Mouse (Mus musculus): Measurements from ENCODE around the gene Rbms1.

Rbms1 gene

DNA sequence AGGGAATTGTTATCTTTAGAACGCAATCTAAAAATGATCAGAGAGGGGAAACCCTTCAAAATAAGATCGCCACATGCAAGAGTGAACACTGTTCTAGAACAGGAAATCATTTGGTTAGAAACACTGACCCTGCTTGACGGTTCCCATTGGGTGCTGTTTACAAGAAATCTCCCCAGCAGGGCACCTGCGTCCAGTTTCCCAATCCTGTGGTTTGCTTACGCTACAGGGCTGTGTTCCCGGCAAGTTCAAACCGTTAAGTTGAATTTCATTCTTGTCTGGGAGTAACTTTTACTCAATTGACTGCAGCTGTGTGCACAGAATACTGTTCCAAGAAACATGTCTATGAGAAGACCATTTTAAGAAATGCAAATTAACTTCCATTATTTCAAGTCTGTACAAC is 59.5 kb downstream of the Rbms1 start:
- TF ChIP-seq GATA4 (IDR thresholded peaks at IDR 0.05; ENCODE audit: insufficient replicate concordance, low read length): no peak

DNA sequence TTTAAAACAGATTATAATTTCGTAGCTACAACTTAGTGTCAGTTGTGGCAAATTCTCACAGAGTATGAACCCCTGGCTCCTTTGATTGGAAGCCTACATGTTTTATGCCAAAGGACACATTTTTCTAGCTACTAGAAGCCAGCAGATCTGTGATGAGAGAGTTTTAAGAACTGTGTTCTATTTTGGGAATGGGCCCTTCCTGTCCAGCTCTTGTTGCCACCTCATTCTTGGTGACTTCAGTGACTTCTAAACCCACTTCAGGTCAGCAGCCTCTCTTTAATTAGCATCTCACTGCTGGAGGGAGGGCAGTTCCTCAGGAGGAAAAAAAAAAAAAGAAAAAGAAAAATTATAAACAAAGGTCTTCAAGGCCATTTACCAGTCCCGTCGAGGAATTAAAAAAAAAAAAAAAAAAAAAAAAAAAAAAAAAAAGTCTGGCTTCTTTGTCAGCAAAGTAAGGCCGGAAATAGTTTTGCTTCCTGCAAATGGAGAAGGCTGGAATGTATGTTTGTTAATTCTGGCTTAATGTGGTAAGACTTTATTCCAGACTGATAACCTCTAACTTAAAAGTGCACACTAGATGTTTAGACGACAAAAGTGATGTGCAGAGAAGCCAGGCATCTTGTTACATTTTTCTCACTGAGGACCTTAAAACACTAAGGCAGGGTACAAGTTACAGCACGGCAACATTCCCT is 60.4 kb downstream of the Rbms1 start:
- no peak for TF ChIP-seq GATA4 (IDR thresholded peaks at IDR 0.05; ENCODE audit: insufficient replicate concordance, low read length)

DNA sequence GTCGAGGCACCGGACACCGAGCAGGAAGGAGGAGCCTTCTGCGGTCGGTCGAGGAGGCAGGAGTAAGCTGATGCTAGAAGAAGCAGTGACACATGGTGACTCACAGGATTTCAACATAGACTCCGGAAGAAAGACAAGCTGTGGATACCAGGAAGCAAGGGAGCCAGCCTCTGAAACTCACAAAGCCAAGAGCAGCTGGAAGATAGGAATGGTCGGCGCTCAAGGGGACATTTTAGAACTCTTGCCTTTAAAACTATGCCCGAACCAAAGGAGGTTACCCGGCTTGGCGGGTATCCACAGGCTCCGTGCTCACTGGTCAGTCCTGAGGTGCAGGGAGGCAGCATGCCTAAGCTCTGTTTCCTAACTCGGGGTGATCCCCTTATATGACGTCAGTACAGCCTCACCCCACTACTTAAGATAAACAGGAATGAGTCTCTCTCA is 61.5 kb downstream of the Rbms1 start:
- no peak for TF ChIP-seq GATA4 (IDR thresholded peaks at IDR 0.05; ENCODE audit: insufficient replicate concordance, low read length)

DNA sequence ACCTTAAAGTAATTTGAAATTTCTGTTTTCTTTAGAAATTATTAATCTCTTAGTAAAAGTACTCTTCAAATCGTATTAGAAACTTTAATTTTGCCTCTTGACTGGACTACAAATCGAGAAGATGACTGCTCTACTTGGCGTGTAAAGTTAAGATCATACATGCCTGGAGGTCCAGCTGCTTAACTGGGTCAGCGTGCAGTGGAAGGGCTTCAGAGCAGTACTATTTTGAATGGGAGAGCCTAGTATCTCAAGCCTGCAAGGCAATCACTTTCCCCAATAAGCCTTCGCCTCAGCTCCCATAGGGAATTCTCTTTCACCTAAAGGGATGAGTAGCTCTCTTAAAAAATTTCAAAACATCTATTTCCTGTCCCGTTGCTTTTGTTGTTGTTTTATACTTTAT is 62.0 kb downstream of the Rbms1 start:
- TF ChIP-seq GATA4 (IDR thresholded peaks at IDR 0.05; ENCODE audit: insufficient replicate concordance, low read length): no peak

DNA sequence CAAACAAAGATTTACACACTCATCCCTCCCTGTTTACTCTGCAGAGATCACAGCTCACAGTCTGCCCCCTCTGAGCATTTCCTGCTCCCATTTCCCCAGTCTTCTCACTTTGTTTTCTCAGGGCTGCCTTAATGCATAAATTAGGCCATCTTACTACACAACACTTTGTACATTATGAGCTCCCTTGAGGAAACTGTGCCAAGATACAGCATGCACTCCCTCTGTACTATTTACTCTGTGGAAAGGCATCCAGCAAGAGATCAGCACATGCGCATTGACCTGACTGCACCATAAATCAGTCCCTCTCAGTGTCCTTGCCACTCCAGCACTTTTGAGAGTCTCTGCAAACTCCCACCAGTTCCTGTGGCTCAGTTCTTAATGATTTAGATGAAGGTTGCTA is 70.0 kb downstream of the Rbms1 start:
- no peak for TF ChIP-seq GATA4 (IDR thresholded peaks at IDR 0.05; ENCODE audit: insufficient replicate concordance, low read length)

DNA sequence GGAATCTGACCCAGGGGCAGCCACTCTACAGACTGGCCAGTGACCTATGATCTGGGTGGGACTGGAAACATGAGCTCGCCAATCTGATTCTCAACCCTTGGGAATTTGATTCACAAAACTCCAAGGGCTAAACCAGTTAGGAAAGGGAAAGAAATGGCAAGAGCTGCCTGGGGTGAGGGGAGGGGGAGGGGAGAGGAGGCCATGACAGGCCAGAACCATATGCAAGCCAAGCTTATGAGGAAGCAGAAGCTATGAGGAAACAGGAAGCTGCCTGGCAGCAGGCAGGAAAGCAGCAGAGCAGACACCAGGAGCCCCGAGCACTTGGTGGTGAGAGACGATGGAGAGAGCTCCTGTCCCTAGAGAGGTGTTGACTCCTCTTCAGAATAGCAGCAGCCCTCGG is 79.1 kb downstream of the Rbms1 start:
- TF ChIP-seq GATA4 (IDR thresholded peaks at IDR 0.05; ENCODE audit: insufficient replicate concordance, low read length): no peak

DNA sequence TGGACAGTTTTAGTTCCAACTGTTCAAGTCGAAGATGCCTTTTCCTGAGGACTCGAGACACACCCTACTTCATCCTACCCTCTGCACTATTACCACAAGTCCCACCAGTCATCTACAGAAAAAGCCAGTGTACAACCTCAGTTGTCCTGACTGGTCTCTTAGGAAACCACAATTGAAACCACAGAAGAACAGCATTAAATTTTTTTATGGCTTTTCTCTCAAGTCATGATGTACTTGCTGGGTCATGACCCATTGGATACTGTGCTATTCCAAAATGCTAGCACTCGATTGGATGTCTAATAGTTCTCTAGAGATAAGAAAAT is 80.0 kb downstream of the Rbms1 start:
- TF ChIP-seq GATA4 (IDR thresholded peaks at IDR 0.05; ENCODE audit: insufficient replicate concordance, low read length): no peak

DNA sequence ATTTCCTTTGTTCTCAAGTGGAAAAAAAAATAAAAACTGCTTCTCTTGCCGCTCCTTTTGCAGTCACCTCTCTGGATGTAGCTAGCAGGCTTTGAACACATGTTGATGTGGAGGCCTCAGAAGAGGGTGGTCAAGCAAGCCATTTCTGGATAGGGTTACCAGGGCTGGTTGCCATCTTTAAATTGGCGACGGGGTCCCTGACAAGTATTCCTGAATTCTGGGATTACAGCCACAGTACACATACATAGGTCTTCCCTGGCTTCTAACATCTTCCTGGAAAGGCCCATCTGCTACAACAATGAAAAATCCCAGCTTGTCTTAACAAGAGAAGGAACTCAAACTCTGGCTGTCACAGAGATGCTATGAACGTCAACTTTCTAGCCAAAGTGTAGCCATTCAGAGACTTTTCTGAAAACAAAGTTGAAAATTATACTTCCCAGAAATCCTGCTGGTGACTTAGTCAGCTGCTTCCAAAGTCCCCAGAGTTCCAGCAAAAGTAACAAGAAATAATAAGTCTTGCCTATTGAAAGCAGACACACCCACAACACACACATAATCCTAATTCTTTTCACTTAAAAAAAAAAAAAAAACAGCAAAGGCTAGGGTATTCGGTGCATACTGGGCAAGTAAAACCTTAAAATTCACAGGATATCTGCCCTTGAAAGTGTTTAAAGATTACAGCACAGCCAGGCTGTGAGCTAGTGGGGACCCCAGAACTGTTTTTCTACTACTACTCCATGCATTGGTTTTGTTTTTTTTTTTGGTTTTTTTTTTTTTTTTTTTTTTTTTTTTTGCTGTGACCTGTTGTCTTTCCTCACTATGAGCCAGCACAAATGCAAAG is 80.6 kb downstream of the Rbms1 start:
- TF ChIP-seq GATA4 (IDR thresholded peaks at IDR 0.05; ENCODE audit: insufficient replicate concordance, low read length): no peak

DNA sequence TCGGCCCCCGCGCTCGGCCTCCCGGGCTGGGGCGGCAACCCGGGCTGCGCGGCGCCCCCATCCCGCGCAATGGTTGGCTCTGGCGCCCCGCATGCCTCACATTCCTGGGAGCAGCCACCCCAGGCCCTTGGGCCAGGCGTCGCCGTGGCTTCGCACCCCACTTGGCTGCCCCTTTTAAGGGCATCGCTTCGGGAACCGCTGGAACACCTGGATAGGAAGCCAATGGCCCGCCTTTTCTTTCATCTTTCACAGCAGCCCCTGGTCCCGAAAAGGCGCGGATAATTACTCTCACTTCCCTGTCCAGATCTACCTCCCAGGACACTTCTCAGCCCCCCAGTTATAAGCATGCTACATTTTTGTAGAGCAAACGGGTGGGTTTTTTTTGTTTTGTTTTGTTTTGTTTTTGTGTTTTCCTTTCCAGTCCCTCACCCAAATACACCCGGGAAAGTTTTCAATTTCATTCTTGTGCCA is 81.4 kb downstream of the Rbms1 start:
- no peak for TF ChIP-seq GATA4 (IDR thresholded peaks at IDR 0.05; ENCODE audit: insufficient replicate concordance, low read length)

DNA sequence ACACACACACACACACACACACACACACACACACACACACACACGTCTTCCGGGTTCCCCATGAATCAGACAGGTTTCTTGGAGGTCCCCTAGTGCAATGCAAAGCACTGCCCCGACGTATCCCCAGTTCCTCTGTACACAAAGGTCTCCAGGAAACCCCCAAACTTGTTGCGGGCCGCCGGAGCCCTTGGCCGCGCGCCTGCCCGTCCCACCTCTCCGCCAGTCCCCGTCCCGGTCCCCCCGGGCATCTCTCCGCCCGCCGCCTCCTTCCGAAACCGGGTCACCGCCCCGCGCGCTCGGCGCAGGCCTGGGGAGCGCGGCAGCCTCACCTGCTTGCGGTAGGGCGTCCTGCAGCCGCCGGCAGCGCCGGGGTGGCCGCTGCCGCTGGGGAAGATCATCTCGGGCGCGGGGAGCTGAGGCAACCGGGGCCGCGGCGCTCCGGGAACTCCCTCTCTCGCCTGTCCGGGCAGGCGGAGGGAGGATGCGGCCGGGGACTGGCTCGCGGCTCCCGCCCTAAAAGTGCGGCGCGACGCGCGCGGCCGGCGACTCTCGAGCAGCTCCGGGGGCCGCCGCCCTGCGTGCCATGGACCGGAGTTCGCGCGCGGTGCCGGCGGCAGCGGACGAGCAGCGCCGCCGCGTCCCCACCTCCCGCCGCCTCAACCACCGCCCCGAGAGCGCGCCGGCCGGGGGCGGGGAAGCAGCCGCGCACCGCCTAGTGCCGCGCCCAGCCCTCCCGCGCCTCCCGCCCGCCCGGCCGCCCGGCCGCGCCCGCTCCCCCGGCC is 82.0 kb downstream of the Rbms1 start:
- no peak for TF ChIP-seq GATA4 (IDR thresholded peaks at IDR 0.05; ENCODE audit: insufficient replicate concordance, low read length)

DNA sequence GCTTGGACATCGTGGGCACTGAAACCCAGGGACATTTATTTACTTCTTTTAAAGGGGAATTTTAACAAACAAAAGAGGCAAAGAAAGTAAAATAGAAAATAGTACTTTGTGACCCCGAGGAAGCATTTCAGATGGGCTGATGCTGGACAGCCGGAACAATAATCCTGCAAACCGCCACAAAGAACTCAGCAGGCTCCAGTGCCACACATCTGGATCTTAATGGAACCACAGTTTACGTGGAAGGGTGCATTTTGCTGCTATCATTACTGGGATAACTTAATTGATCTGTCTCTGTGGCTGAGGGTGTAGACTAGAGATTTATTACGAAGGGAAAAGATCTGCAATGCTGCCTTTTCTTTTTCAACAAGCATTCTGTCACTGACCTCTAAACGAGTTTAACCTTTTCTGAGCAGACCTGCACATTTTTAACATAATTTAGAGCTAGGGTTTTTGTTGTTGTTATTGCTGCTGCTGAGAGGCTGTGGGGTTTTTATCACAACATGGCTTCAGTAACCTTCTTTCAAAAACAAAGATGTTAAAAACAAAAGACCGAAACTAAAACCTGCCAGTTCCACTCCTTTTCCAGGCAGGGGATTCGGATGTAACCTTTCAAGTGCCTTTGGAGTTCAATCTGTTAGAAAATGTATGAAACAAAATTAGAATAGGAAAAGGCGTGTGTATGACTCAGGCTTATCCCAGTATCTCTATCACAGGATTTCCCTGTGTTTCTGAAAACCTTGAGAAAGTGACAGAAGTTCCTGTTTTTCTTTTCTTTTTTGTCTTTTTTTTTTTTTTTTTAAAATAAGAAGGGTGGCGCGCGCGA is 82.8 kb downstream of the Rbms1 start:
- TF ChIP-seq GATA4 (IDR thresholded peaks at IDR 0.05; ENCODE audit: insufficient replicate concordance, low read length): peak; percentile 83

DNA sequence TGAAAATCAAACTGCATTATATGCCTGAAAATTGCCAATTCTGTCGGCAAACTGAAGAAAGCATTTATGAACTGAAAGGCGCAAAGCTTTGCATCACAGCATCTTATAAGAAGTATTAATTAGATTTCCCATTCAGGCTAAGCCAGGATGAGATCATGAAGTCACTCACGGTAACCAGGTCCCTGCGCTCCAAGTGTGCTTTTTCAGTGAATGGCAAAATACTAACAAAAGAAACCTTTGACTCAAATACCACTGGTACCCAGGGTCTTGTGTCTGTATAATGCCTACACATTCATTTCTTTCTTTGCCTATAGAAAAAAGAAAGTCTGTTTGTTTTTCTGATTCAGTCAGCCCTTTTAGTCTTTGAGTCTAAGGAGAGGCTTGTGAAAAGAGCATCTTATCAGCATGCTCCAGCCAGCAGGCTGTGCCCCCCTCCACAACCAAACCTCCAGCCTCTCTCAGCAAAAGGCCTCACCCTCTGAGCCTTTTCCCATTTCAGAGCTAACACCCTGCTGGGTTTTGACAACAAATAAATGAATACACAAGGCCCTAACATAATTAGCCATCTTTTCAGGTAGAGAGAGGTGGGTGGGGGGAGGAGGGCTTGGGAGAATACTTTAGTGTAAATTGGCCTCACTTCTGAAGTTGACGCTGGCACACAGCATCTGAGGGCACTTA is 83.7 kb downstream of the Rbms1 start:
- TF ChIP-seq GATA4 (IDR thresholded peaks at IDR 0.05; ENCODE audit: insufficient replicate concordance, low read length): no peak

DNA sequence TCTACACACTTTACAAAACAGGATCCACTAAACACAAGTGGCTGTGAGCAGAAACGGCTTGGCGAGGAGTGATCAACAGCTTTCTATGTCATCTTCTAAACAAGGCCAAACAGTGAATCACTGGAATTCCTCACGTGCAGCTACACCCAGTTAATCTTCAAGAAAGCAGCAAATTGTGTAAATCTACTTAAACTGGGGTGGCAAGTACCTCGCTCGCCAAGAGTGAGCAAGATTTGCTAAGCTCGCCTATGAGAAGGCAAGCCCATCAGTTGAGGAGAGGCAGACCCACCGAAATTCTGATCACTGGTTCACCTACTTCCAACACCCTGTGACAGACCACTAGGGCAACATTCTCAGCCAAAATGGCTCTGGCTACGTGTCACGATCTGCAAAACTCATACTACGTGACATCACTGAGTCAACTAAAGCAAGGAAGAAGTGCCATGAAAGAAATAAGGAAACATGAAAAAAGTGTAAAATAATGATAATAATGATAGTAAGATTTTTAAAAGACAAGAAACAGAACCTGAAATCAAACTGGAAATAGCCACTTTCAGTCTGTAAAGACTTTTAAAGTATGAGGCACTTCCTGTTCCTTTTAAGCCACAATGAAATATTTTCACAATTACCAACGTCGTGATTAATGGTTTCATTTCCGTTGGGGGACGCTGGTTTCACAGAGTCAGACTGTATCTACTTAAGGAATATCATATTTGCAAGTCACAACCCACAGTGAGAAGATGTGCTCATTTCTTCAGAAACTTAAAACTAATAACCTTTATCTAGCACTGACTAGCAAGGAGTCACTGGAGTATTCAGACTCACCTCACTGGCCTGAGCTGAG is 85.2 kb downstream of the Rbms1 start:
- no peak for TF ChIP-seq GATA4 (IDR thresholded peaks at IDR 0.05; ENCODE audit: insufficient replicate concordance, low read length)

Data from liver, adult (tissue).